Mouse (Mus musculus): Measurements from ENCODE around the gene Zfp74. TPM values are rescaled to one million over a fixed set of nuclear protein-coding genes. Genes with fewer than 3 reads are reported as not detected.

Gene Zfp74
- polyA plus RNA-seq, 1 experiment from 2014 or later, result 14.2 TPM

GRCm38 (mm10) chr7:29907206-29907605, 46.7 kb downstream of the Zfp74 start:
- WGBS, result 86% methylated on average over 5 of the region's 5 CpGs
- no peak overlapping the region for H3K9ac ChIP-seq
- peaks cover 24% of the 10 kb centered on the region for H3K36me3 ChIP-seq
- H3K27me3 ChIP-seq, result no peaks in the 10 kb centered on the region
- H3K4me1 ChIP-seq, result peaks cover 22% of the 10 kb centered on the region
- no peaks in the 10 kb centered on the region for H3K9me3 ChIP-seq
- H3K27ac ChIP-seq, result peak overlapping the region; percentile 96
- H3K4me3 ChIP-seq, result no peak overlapping the region
- ATAC-seq (ENCODE audit: borderline replicate concordance, extremely low read depth, low FRiP score, low TSS enrichment), result no peak
- H3K4me2 ChIP-seq, result peak overlapping the region; percentile 73; the same call in 1 of the 2 replicates

GRCm38 (mm10) chr7:29906682-29907058, 47.2 kb downstream of the Zfp74 start:
- Histone ChIP-seq H3K9me3 (no peaks in the 10 kb centered on the region), H3K9ac (peak overlapping the region; percentile 53; the same call in 1 of the 2 replicates)
- WGBS, result 24% methylated on average over 8 of the region's 8 CpGs

GRCm38 (mm10) chr7:29905966-29906681, 47.8 kb downstream of the Zfp74 start, which contains the start of gene Zfp27:
Gene Zfp27 (minus strand): TSS chr7:29906572.
- Histone ChIP-seq H3K36me3 (peaks cover 13% of the 10 kb centered on the region), H3K4me3 (peak within 1 kb of the TSS; percentile 56), H3K9me3 (no peaks in the 10 kb centered on the region), H3K9ac (peak within 1 kb of the TSS; percentile 53), H3K27ac (peak within 1 kb of the TSS; percentile 96), H3K27me3 (no peaks in the 10 kb centered on the region), H3K4me1 (peaks cover 22% of the 10 kb centered on the region), H3K4me2 (peak within 1 kb of the TSS; percentile 73)
- WGBS, result under 1% methylated on average over 22 of the region's 22 CpGs
- peak; percentile 76 for ATAC-seq (ENCODE audit: borderline replicate concordance, extremely low read depth, low FRiP score, low TSS enrichment)

More at GRCm38 (mm10) chr7:29906682-29907058, 47.2 kb downstream of the Zfp74 start:
- Histone ChIP-seq H3K27ac (peak overlapping the region; percentile 96), H3K4me1 (peaks cover 22% of the 10 kb centered on the region), H3K27me3 (no peaks in the 10 kb centered on the region), H3K36me3 (peaks cover 19% of the 10 kb centered on the region), H3K4me3 (peak overlapping the region; percentile 56), H3K4me2 (peak overlapping the region; percentile 73)
- no peak for ATAC-seq (ENCODE audit: borderline replicate concordance, extremely low read depth, low FRiP score, low TSS enrichment)

- no peaks in the 10 kb centered on the region for H3K9me3 ChIP-seq
- 94% methylated on average over 4 of the region's 4 CpGs for WGBS
- no peak for ATAC-seq (ENCODE audit: borderline replicate concordance, extremely low read depth, low FRiP score, low TSS enrichment)
- peaks cover 24% of the 10 kb centered on the region for H3K36me3 ChIP-seq
- no peak overlapping the region for H3K9ac ChIP-seq
- peaks cover 9% of the 10 kb centered on the region for H3K4me1 ChIP-seq
- no peak overlapping the region for H3K4me3 ChIP-seq
- H3K4me2 ChIP-seq, result no peak overlapping the region
- no peaks in the 10 kb centered on the region for H3K27me3 ChIP-seq
- no peak overlapping the region for H3K27ac ChIP-seq
Measured at GRCm38 (mm10) chr7:29904101-29904500, 49.8 kb downstream of the Zfp74 start.

GRCm38 (mm10) chr7:29898351-29898750, 55.5 kb downstream of the Zfp74 start:
- Histone ChIP-seq H3K27me3 (no peaks in the 10 kb centered on the region), H3K4me2 (no peak overlapping the region), H3K4me3 (no peak overlapping the region), H3K4me1 (no peaks in the 10 kb centered on the region), H3K36me3 (peaks cover 74% of the 10 kb centered on the region), H3K27ac (no peak overlapping the region), H3K9me3 (peaks cover 23% of the 10 kb centered on the region), H3K9ac (no peak overlapping the region)
- ATAC-seq (ENCODE audit: borderline replicate concordance, extremely low read depth, low FRiP score, low TSS enrichment), result no peak
- WGBS, result 91% methylated on average over 4 of the region's 4 CpGs

- Histone ChIP-seq H3K9ac (no peak overlapping the region), H3K4me3 (no peak overlapping the region), H3K27ac (no peak overlapping the region), H3K9me3 (peaks cover 24% of the 10 kb centered on the region), H3K36me3 (peaks cover 74% of the 10 kb centered on the region), H3K27me3 (no peaks in the 10 kb centered on the region), H3K4me2 (no peak overlapping the region), H3K4me1 (no peaks in the 10 kb centered on the region)
- no peak for ATAC-seq (ENCODE audit: borderline replicate concordance, extremely low read depth, low FRiP score, low TSS enrichment)
- WGBS, result 94% methylated on average over 4 of the region's 4 CpGs
Measured at GRCm38 (mm10) chr7:29892756-29893155, 61.1 kb downstream of the Zfp74 start.

GRCm38 (mm10) chr7:29890501-29890900, 63.4 kb downstream of the Zfp74 start:
- Histone ChIP-seq H3K9ac (no peak overlapping the region), H3K27ac (no peak overlapping the region), H3K4me2 (no peak overlapping the region), H3K4me3 (no peak overlapping the region), H3K27me3 (no peaks in the 10 kb centered on the region), H3K9me3 (peaks cover 29% of the 10 kb centered on the region), H3K36me3 (peaks cover 53% of the 10 kb centered on the region), H3K4me1 (no peaks in the 10 kb centered on the region)
- 94% methylated on average over 7 of the region's 7 CpGs for WGBS
- ATAC-seq (ENCODE audit: borderline replicate concordance, extremely low read depth, low FRiP score, low TSS enrichment), result no peak

- peak; percentile 69; the same call in 1 of the 2 replicates for ATAC-seq (ENCODE audit: borderline replicate concordance, extremely low read depth, low FRiP score, low TSS enrichment)
- WGBS, result 54% methylated on average over 7 of the region's 7 CpGs
Measured at GRCm38 (mm10) chr7:29880916-29881315, 73.0 kb downstream of the Zfp74 start.

More at GRCm38 (mm10) chr7:29880916-29881315, 73.0 kb downstream of the Zfp74 start:
- no peak overlapping the region for H3K4me2 ChIP-seq
- no peaks in the 10 kb centered on the region for H3K27me3 ChIP-seq
- peaks cover under 1% of the 10 kb centered on the region; the same call in 1 of the 2 replicates for H3K9me3 ChIP-seq
- no peaks in the 10 kb centered on the region for H3K4me1 ChIP-seq
- no peak overlapping the region for H3K4me3 ChIP-seq
- no peak overlapping the region for H3K27ac ChIP-seq
- H3K36me3 ChIP-seq, result peaks cover 3% of the 10 kb centered on the region; the same call in 1 of the 2 replicates
- no peak overlapping the region for H3K9ac ChIP-seq

Small RNAs within 50 kb of the gene (microRNA-seq; reads per million reads assigned to microRNA genes)
- 0.56 reads per million for gene Mir7668

Other genes starting within 250 kb of the Zfp74 start
- 0.13 and 0.19 TPM in 2 replicates for gene Catsperg2, start 227.1 kb downstream of the Zfp74 start, polyA plus RNA-seq (2015; fragmentation: Nextera tagmentation; extraction: Ambion mirVana)
- 12.1 and 12.9 TPM in 2 replicates for gene Zfp84, start 185.5 kb downstream of the Zfp74 start, polyA plus RNA-seq (2015; fragmentation: Nextera tagmentation; extraction: Ambion mirVana)
- gene Zfp30, start 170.1 kb downstream of the Zfp74 start, polyA plus RNA-seq (2015; fragmentation: Nextera tagmentation; extraction: Ambion mirVana), result 5.7 and 6.1 TPM in 2 replicates
- gene Zfp790, start 138.0 kb downstream of the Zfp74 start, polyA plus RNA-seq (2015; fragmentation: Nextera tagmentation; extraction: Ambion mirVana), result 13.7 and 15.3 TPM in 2 replicates
- 5.8 and 6.3 TPM in 2 replicates for gene Zfp940, start 100.4 kb downstream of the Zfp74 start, polyA plus RNA-seq (2015; fragmentation: Nextera tagmentation; extraction: Ambion mirVana)
- 6.4 and 6.6 TPM in 2 replicates for gene Zfp420, start 94.1 kb downstream of the Zfp74 start, polyA plus RNA-seq (2015; fragmentation: Nextera tagmentation; extraction: Ambion mirVana)
- 9.6 and 9.8 TPM in 2 replicates for gene Zfp27, start 47.5 kb downstream of the Zfp74 start, polyA plus RNA-seq (2015; fragmentation: Nextera tagmentation; extraction: Ambion mirVana)
- gene Zfp383, start 45.9 kb downstream of the Zfp74 start, polyA plus RNA-seq (2015; fragmentation: Nextera tagmentation; extraction: Ambion mirVana), result 4.7 and 5.1 TPM in 2 replicates
- 14.9 and 15.4 TPM in 2 replicates for gene Zfp568, start 29.9 kb upstream of the Zfp74 start, polyA plus RNA-seq (2015; fragmentation: Nextera tagmentation; extraction: Ambion mirVana)
- 3.2 and 3.5 TPM in 2 replicates for gene Zfp14, start 97.3 kb upstream of the Zfp74 start, polyA plus RNA-seq (2015; fragmentation: Nextera tagmentation; extraction: Ambion mirVana)
- 5.3 and 7.6 TPM in 2 replicates for gene Zfp82, start 118.8 kb upstream of the Zfp74 start, polyA plus RNA-seq (2015; fragmentation: Nextera tagmentation; extraction: Ambion mirVana)
- gene Gm26920, start 136.3 kb upstream of the Zfp74 start, polyA plus RNA-seq (2015; fragmentation: Nextera tagmentation; extraction: Ambion mirVana), result 0.81 and 1.1 TPM in 2 replicates
- 8.1 and 8.3 TPM in 2 replicates for gene Zfp566, start 136.4 kb upstream of the Zfp74 start, polyA plus RNA-seq (2015; fragmentation: Nextera tagmentation; extraction: Ambion mirVana)
- gene Zfp260, start 140.7 kb upstream of the Zfp74 start, polyA plus RNA-seq (2015; fragmentation: Nextera tagmentation; extraction: Ambion mirVana), result 107 and 113 TPM in 2 replicates
- 12.5 and 13.5 TPM in 2 replicates for gene Zfp382, start 167.9 kb upstream of the Zfp74 start, polyA plus RNA-seq (2015; fragmentation: Nextera tagmentation; extraction: Ambion mirVana)
- 16.6 and 18.4 TPM in 2 replicates for gene Zfp146, start 215.7 kb upstream of the Zfp74 start, polyA plus RNA-seq (2015; fragmentation: Nextera tagmentation; extraction: Ambion mirVana)
- gene Cox7a1, start 230.1 kb upstream of the Zfp74 start, polyA plus RNA-seq (2015; fragmentation: Nextera tagmentation; extraction: Ambion mirVana), result 17.7 and 18.9 TPM in 2 replicates
- gene Capns1, start 244.7 kb upstream of the Zfp74 start, polyA plus RNA-seq (2015; fragmentation: Nextera tagmentation; extraction: Ambion mirVana), result 97.0 and 104 TPM in 2 replicates

Data from lung, embryonic 15.5 days (tissue).